Mouse (Mus musculus) G1E (cell line): ENCODE measurements around the gene Fcmr. TPM values are rescaled to one million over a fixed set of nuclear protein-coding genes. Genes with fewer than 3 reads are reported as not detected.

Experiments
- ATAC-seq: 2 replicates; pipeline ENCODE4 v1.8.0; 2016; ENCODE audit warnings: mild to moderate bottlenecking; ENCODE audit not compliant: insufficient number of reproducible peaks, poor library complexity, low FRiP score, severe bottlenecking; ENCODE audit errors: extremely low read depth
- DNase-seq: peaks from one replicate; pipeline ENCODE4 v3.0.0; 2012; ENCODE audit warnings: low spot score
- H3K27me3 ChIP-seq: 2 replicates; pipeline ENCODE4 v1.6.1; 2012; ENCODE audit warnings: mild to moderate bottlenecking, low read length, inconsistent platforms; ENCODE audit not compliant: insufficient read depth
- H3K36me3 ChIP-seq: replicated peaks from 2 replicates; pipeline ENCODE3; 2012; ENCODE audit warnings: mild to moderate bottlenecking, inconsistent platforms
- H3K4me1 ChIP-seq: 2 replicates; pipeline ENCODE4 v1.6.1; 2012; ENCODE audit warnings: low read depth, low read length, inconsistent platforms, mixed read lengths; ENCODE audit not compliant: insufficient read depth
- H3K4me3 ChIP-seq: 2 replicates; pipeline ENCODE4 v1.5.1; 2012; ENCODE audit warnings: low read depth, mild to moderate bottlenecking, inconsistent platforms, low read length, moderate library complexity, mixed read lengths
- H3K9me3 ChIP-seq: replicated peaks from 2 replicates; pipeline ENCODE4 v1.6.1; 2012; ENCODE audit warnings: inconsistent platforms
- CTCF ChIP-seq: IDR thresholded peaks from 2 replicates; pipeline ENCODE4 v1.5.1; 2012; ENCODE audit warnings: low read depth, low read length, inconsistent platforms, mixed read lengths
- GATA1 ChIP-seq: IDR thresholded peaks from 2 replicates; pipeline ENCODE4 v1.6.1; 2012; ENCODE audit warnings: borderline replicate concordance, low read length, inconsistent platforms, mixed read lengths
- GATA2 ChIP-seq: IDR thresholded peaks from 2 replicates; pipeline ENCODE4 v1.6.1; 2012; ENCODE audit warnings: low read depth, low read length, inconsistent platforms, borderline replicate concordance
- POLR2AphosphoS5 ChIP-seq: IDR thresholded peaks from 2 replicates; pipeline ENCODE4 v1.6.1; 2012; ENCODE audit warnings: low read depth, low read length, inconsistent platforms; ENCODE audit not compliant: insufficient replicate concordance
- TAL1 ChIP-seq: conservative IDR thresholded peaks from 2 replicates; pipeline ENCODE4 v1.6.1; 2012; ENCODE audit warnings: low read depth, low read length, inconsistent platforms, mixed read lengths
- polyA plus RNA-seq: library from polyadenylated mRNA; stranded (reverse); fragments of >175 nt; gene quantifications from 2 replicates; pipeline ENCODE4 v1.2.3, GENCODE M21; 2012
- total RNA-seq, 2 experiments: library from RNA; stranded (forward) in 1 of 2; stranded (reverse) in 1 of 2; fragments of 200-1000 nt in 1 of 2; fragments of >200 nt in 1 of 2; fragmentation: Nextera tagmentation in 1 of 2; gene quantifications; 2 replicates each; pipeline ENCODE4 v1.2.3; 2014 to 2017

Gene Fcmr
- total and polyA plus RNA-seq, 3 experiments, result not detected

DNA sequence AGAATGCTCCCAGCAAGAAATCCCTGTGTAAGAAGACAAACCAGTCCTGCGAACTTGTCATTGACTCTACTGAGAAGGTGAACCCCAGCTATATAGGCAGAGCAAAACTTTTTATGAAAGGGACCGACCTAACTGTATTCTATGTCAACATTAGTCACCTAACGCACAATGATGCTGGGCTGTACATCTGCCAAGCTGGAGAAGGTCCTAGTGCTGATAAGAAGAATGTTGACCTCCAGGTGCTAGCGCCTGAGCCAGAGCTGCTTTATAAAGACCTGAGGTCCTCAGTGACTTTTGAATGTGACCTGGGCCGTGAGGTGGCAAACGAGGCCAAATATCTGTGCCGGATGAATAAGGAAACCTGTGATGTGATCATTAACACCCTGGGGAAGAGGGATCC lies 21.0 kb upstream of the Fcmr start:
- H3K4me1 ChIP-seq, result no peaks in the 10 kb centered on the region
- DNase-seq, result no peak
- no peak for ATAC-seq
- H3K4me3 ChIP-seq, result no peak overlapping the region
- TF ChIP-seq POLR2AphosphoS5 (no peak), TAL1 (no peak), GATA2 (no peak)
- no peaks in the 10 kb centered on the region for H3K36me3 ChIP-seq
- no peaks in the 10 kb centered on the region for H3K9me3 ChIP-seq
- H3K27me3 ChIP-seq, result peaks cover 15% of the 10 kb centered on the region

DNA sequence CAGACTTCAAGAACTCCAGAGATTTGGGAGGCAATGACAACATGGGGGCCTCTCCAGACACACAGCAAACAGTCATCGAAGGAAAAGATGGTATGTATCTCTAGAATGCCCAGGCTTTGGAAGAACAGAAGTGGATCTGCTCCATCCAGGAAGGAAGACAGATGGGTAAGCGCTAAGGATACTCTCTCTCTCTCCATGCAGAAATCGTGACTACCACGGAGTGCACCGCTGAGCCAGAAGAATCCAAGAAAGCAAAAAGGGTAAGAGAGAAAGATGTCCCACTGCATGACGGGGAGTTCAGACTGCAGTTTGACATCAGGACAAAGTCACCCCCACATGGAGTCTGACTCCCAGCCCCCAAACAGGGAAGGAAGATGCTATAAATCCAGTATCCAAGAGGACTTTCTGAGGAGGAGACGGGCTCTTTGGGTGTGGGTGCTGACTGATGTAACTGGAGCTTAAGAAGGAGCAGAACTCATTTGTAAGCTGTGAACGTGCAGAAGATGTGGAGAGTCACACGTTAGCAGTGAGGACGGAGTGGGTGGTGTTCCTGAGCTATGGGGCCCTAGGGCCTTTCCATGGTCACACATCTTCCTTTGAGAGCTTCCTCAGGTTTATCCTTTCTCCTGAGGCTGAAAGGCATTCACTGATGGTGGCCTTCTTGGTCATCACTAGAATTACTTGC lies 15.8 kb upstream of the Fcmr start:
- Histone ChIP-seq H3K4me1 (no peaks in the 10 kb centered on the region), H3K27me3 (peaks cover 22% of the 10 kb centered on the region), H3K9me3 (no peaks in the 10 kb centered on the region), H3K36me3 (no peaks in the 10 kb centered on the region), H3K4me3 (no peak overlapping the region)
- TF ChIP-seq GATA2 (no peak), CTCF (no peak), TAL1 (no peak), GATA1 (no peak), POLR2AphosphoS5 (no peak)
- ATAC-seq (no peak), DNase-seq (no peak)

DNA sequence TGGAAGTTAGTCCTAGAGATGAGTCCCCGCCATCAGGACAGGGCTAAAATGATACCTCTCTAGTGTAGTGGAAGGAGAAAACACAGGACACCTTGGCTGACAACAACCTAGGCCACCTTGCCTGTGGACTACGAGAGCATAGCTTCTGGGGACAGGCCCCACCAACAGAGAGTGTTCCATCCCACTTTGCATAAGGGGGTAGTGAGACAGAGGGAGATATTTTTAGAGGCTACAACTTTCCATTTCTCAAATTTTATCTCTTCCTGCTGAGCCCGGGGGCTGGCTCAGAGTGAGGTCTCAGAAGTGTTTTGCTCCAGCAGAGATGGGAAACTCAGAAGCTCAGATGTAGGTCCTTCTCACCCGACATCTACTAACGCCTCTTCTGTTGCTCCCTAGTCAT lies 15.1 kb upstream of the Fcmr start:
- Histone ChIP-seq H3K4me1 (no peaks in the 10 kb centered on the region), H3K9me3 (no peaks in the 10 kb centered on the region), H3K4me3 (no peak overlapping the region), H3K27me3 (peaks cover 26% of the 10 kb centered on the region), H3K36me3 (no peaks in the 10 kb centered on the region)
- no peak for DNase-seq
- no peak for ATAC-seq
- TF ChIP-seq TAL1, result no peak
- no peak for TF ChIP-seq POLR2AphosphoS5
- TF ChIP-seq GATA1, result no peak
- no peak for TF ChIP-seq CTCF
- no peak for TF ChIP-seq GATA2

DNA sequence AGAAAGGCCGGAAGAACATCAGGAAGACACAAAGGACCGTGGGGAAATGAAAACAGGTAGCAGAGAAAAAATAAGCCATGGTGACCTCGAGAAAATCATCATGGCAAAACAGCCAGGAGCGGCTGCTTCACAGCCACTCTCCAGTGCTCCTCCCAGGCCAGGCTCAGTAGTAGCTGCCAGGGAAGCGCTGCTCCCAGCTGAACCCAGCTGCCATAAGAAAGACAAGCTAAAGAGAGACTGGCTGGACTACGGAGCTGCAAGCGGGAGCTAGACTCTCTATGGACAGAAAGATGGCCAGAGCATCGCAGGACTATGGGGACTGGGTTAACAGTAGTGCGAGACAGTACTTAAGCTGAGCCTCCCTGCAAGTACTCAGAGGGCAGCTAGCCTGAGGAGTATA lies 10.7 kb upstream of the Fcmr start:
- no peaks in the 10 kb centered on the region for H3K9me3 ChIP-seq
- DNase-seq (no peak), ATAC-seq (no peak)
- H3K27me3 ChIP-seq, result peaks cover 13% of the 10 kb centered on the region
- no peak for TF ChIP-seq TAL1
- TF ChIP-seq GATA1, result no peak
- TF ChIP-seq CTCF, result no peak
- TF ChIP-seq GATA2, result no peak
- no peak for TF ChIP-seq POLR2AphosphoS5
- H3K4me1 ChIP-seq, result no peaks in the 10 kb centered on the region
- H3K36me3 ChIP-seq, result no peaks in the 10 kb centered on the region
- no peak overlapping the region for H3K4me3 ChIP-seq

DNA sequence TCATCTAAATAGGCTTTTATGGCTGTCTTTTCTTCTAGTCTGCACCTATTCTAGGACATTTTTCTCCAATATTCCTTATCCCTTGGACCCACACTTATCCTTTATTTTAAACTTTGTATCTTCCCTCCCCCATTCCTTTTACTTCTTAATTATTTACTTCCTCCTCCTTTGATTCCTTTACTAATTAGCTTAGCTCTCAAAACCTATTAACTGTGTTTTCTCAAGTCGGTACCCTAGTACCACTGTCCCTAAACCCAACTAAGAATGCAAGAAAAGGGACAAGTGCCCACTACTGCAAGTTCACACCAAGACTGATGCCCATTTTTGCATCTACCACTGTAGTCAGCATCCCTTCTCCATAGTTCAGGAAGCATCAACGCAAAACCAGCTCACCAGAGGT lies 9.7 kb upstream of the Fcmr start:
- H3K36me3 ChIP-seq, result no peaks in the 10 kb centered on the region
- H3K4me1 ChIP-seq, result no peaks in the 10 kb centered on the region
- no peak for ATAC-seq
- H3K4me3 ChIP-seq, result no peak overlapping the region
- TF ChIP-seq GATA1 (no peak), POLR2AphosphoS5 (no peak), CTCF (no peak), GATA2 (no peak), TAL1 (no peak)
- peaks cover 10% of the 10 kb centered on the region for H3K27me3 ChIP-seq
- no peaks in the 10 kb centered on the region for H3K9me3 ChIP-seq
- DNase-seq, result no peak

DNA sequence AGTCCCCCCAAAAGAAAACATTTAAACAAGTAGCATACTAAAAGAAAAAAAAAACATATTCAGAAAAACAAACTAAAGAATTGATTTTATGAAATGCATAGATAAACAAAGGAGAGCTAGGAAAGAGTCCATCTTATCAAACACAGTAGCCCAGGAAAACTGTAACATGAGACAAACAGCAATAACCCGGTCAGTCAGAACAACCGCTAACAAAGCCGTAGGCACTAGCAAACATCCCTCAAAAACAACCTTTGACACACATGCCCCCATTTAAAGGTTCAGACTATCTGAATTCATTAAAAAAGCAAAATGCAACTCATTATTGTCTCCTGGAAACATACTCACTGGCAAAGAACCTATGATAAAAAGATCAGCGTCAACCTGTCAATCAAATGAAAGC lies 8.0 kb upstream of the Fcmr start:
- no peak for TF ChIP-seq POLR2AphosphoS5
- TF ChIP-seq CTCF, result no peak
- no peak for TF ChIP-seq GATA2
- TF ChIP-seq GATA1, result no peak
- TF ChIP-seq TAL1, result no peak
- Histone ChIP-seq H3K4me1 (no peaks in the 10 kb centered on the region), H3K36me3 (no peaks in the 10 kb centered on the region), H3K4me3 (no peak overlapping the region), H3K9me3 (no peaks in the 10 kb centered on the region), H3K27me3 (peaks cover 7% of the 10 kb centered on the region; the same call in 1 of the 2 replicates)
- ATAC-seq (no peak), DNase-seq (no peak)
